Mouse (Mus musculus) MEL (cell line): ENCODE measurements at regions not wholly inside any gene's neighbourhood (a gene's known extent, or its start where the extent isn't known, plus 50 kb on each side); places are given as distances from the start of the nearest gene placed in this dataset.

Experiments
- DNase-seq: peaks from one replicate; pipeline ENCODE4 v3.0.0; 2011; ENCODE audit warnings: low read depth, low spot score
- H3K27ac ChIP-seq: 2 replicates; pipeline ENCODE4 v1.5.1; 2012; ENCODE audit warnings: low read depth, mild to moderate bottlenecking, control low read depth, low read length, moderate library complexity; ENCODE audit not compliant: control insufficient read depth
- H3K27me3 ChIP-seq, 2 experiments: fragments of 150-350 bp in 1 of 2; sonication (generic) in 1 of 2; 2 replicates each; pipeline ENCODE4 v1.6.1; 2012; ENCODE audit warnings: low read length in 2 of 2, mild to moderate bottlenecking in 2 of 2, improper control_type of control experiment in 1 of 2, moderate library complexity in 1 of 2; ENCODE audit not compliant: insufficient read depth in 2 of 2, control insufficient read depth in 1 of 2
- H3K36me3 ChIP-seq, 2 experiments: 2 replicates each; pipeline ENCODE4 v1.6.1; 2012 to 2014; ENCODE audit warnings: low read length in 2 of 2, improper control_type of control experiment in 1 of 2, inconsistent platforms in 1 of 2, mild to moderate bottlenecking in 1 of 2; ENCODE audit not compliant: insufficient read depth in 2 of 2, control insufficient read depth in 1 of 2
- H3K4me1 ChIP-seq, 2 experiments: fragments of 150-350 bp in 1 of 2; sonication (generic) in 1 of 2; 2 replicates each; pipeline ENCODE4 v1.6.1; 2012; ENCODE audit warnings: low read length in 2 of 2, improper control_type of control experiment in 1 of 2, mild to moderate bottlenecking in 1 of 2; ENCODE audit not compliant: insufficient read depth in 2 of 2, control insufficient read depth in 1 of 2
- H3K4me3 ChIP-seq, 2 experiments: fragments of 150-350 bp in 1 of 2; sonication (generic) in 1 of 2; 2 replicates each; pipeline ENCODE4 v1.5.1; 2012; ENCODE audit warnings: low read depth in 2 of 2, low read length in 2 of 2, mild to moderate bottlenecking in 2 of 2, moderate library complexity in 2 of 2, control low read depth in 1 of 2, improper control_type of control experiment in 1 of 2; ENCODE audit not compliant: control insufficient read depth in 1 of 2, insufficient read depth in 1 of 2
- H3K79me2 ChIP-seq: 2 replicates; pipeline ENCODE4 v1.6.1; 2012; ENCODE audit warnings: mild to moderate bottlenecking, low read length, moderate library complexity; ENCODE audit not compliant: control insufficient read depth, poor library complexity, insufficient read depth
- H3K9ac ChIP-seq: 2 replicates; pipeline ENCODE4 v1.6.1; 2012; ENCODE audit warnings: low read depth, mild to moderate bottlenecking, control low read depth, low read length, moderate library complexity; ENCODE audit not compliant: control insufficient read depth, poor library complexity, severe bottlenecking
- H3K9me3 ChIP-seq: fragments of 150-350 bp; sonication (generic); replicated peaks from 2 replicates; pipeline ENCODE4 v1.6.1; 2012; ENCODE audit warnings: mild to moderate bottlenecking, low read length, improper control_type of control experiment, moderate library complexity; ENCODE audit not compliant: insufficient read depth
- BHLHE40 ChIP-seq: IDR thresholded peaks from 2 replicates; pipeline ENCODE4 v1.6.1; 2012; ENCODE audit warnings: low read depth, mild to moderate bottlenecking, inconsistent platforms, low read length, improper control_type of control experiment, borderline replicate concordance
- CTCF ChIP-seq, 3 experiments: IDR thresholded peaks in 2 of 3; conservative IDR thresholded peaks in 1 of 3; 2 replicates each; pipeline ENCODE4 v1.5.1; 2011 to 2012; ENCODE audit warnings: low read length in 3 of 3, low read depth in 2 of 3, mild to moderate bottlenecking in 2 of 3, improper control_type of control experiment in 1 of 3, inconsistent platforms in 1 of 3, mixed read lengths in 1 of 3, moderate library complexity in 1 of 3; ENCODE audit not compliant: control insufficient read depth in 1 of 3, insufficient read depth in 1 of 3, poor library complexity in 1 of 3, severe bottlenecking in 1 of 3
- ETS1 ChIP-seq: IDR thresholded peaks from 2 replicates; pipeline ENCODE4 v1.6.1; 2012; ENCODE audit warnings: low read depth, mild to moderate bottlenecking, inconsistent platforms, low read length, improper control_type of control experiment, moderate library complexity
- GABPA ChIP-seq: IDR thresholded peaks from 2 replicates; pipeline ENCODE4 v1.6.1; 2012; ENCODE audit warnings: low read depth, mild to moderate bottlenecking, inconsistent platforms, low read length, improper control_type of control experiment, moderate library complexity
- GATA1 ChIP-seq: IDR thresholded peaks from 2 replicates; pipeline ENCODE4 v1.6.1; 2011; ENCODE audit warnings: low read depth, low read length, improper control_type of control experiment
- KAT2A ChIP-seq: conservative IDR thresholded peaks from 2 replicates; pipeline ENCODE4 v1.6.1; 2012; ENCODE audit warnings: low read depth, low read length, improper control_type of control experiment, inconsistent platforms
- MAX ChIP-seq: IDR thresholded peaks from 2 replicates; pipeline ENCODE4 v1.6.1; 2011; ENCODE audit warnings: low read length, improper control_type of control experiment
- MAZ ChIP-seq: IDR thresholded peaks from 2 replicates; pipeline ENCODE4 v1.6.1; 2012; ENCODE audit warnings: low read depth, mild to moderate bottlenecking, inconsistent platforms, low read length, improper control_type of control experiment
- MEF2A ChIP-seq: IDR thresholded peaks from 2 replicates; pipeline ENCODE4 v1.6.1; 2014; ENCODE audit warnings: low read depth, mild to moderate bottlenecking, inconsistent platforms, low read length, improper control_type of control experiment; ENCODE audit not compliant: poor library complexity, insufficient replicate concordance, severe bottlenecking; ENCODE audit errors: extremely low read depth
- MXI1 ChIP-seq: IDR thresholded peaks from 2 replicates; pipeline ENCODE4 v1.6.1; 2011; ENCODE audit warnings: mild to moderate bottlenecking, low read depth, low read length, improper control_type of control experiment
- MYC ChIP-seq: IDR thresholded peaks from 2 replicates; pipeline ENCODE4 v1.6.1; 2011; ENCODE audit warnings: low read depth, mild to moderate bottlenecking, low read length, improper control_type of control experiment, moderate library complexity
- NRF1 ChIP-seq: IDR thresholded peaks from 2 replicates; pipeline ENCODE4 v1.6.1; 2014; ENCODE audit warnings: low read depth, mild to moderate bottlenecking, inconsistent platforms, low read length, improper control_type of control experiment, moderate library complexity; ENCODE audit not compliant: poor library complexity, insufficient read depth, severe bottlenecking
- POLR2AphosphoS5 ChIP-seq: IDR thresholded peaks from 2 replicates; pipeline ENCODE4 v1.6.1; 2012; ENCODE audit warnings: low read depth, borderline replicate concordance, mild to moderate bottlenecking, inconsistent platforms, low read length, moderate library complexity, mixed read lengths
- RCOR1 ChIP-seq: IDR thresholded peaks from 2 replicates; pipeline ENCODE4 v1.6.1; 2012; ENCODE audit warnings: low read depth, mild to moderate bottlenecking, inconsistent platforms, low read length, improper control_type of control experiment
- TCF12 ChIP-seq: IDR thresholded peaks from 2 replicates; pipeline ENCODE4 v1.6.1; 2014; ENCODE audit warnings: low read depth, mild to moderate bottlenecking, inconsistent platforms, low read length, improper control_type of control experiment, moderate library complexity
- UBTF ChIP-seq: IDR thresholded peaks from 2 replicates; pipeline ENCODE4 v1.6.1; 2012; ENCODE audit warnings: low read depth, mild to moderate bottlenecking, inconsistent platforms, low read length, improper control_type of control experiment, moderate library complexity, borderline replicate concordance; ENCODE audit not compliant: insufficient read depth
- ZC3H11A ChIP-seq: IDR thresholded peaks from 2 replicates; pipeline ENCODE4 v1.6.1; 2012; ENCODE audit warnings: low read depth, mild to moderate bottlenecking, inconsistent platforms, low read length, improper control_type of control experiment
- ZKSCAN1 ChIP-seq: IDR thresholded peaks from 2 replicates; pipeline ENCODE4 v1.6.1; 2012; ENCODE audit warnings: low read depth, mild to moderate bottlenecking, inconsistent platforms, low read length, improper control_type of control experiment, moderate library complexity
- ZNF384 ChIP-seq: IDR thresholded peaks from 2 replicates; pipeline ENCODE4 v1.6.1; 2012; ENCODE audit warnings: low read depth, mild to moderate bottlenecking, inconsistent platforms, low read length, improper control_type of control experiment

- no peak for TF ChIP-seq GABPA
- no peak for TF ChIP-seq MXI1
- TF ChIP-seq UBTF = no peak
- no peak for TF ChIP-seq TCF12
- TF ChIP-seq NRF1 = no peak
- no peak for TF ChIP-seq RCOR1
- TF ChIP-seq BHLHE40 = no peak
- no peak for TF ChIP-seq ETS1
- TF ChIP-seq ZNF384 = no peak
- no peak for TF ChIP-seq GATA1
- TF ChIP-seq ZKSCAN1 = no peak
- no peak for TF ChIP-seq ZC3H11A
- TF ChIP-seq MEF2A = no peak
- no peak for TF ChIP-seq MAX
- TF ChIP-seq POLR2AphosphoS5 = no peak
- no peak for TF ChIP-seq MYC
- no peak for TF ChIP-seq CTCF (IDR thresholded peaks at IDR 0.05 in 2 of 3, conservative IDR thresholded peaks at IDR 0.05 in 1 of 3; ENCODE audit: control insufficient read depth in 1 of 3, insufficient read depth in 1 of 3, low read depth in 2 of 3, low read length in 3 of 3, poor library complexity in 1 of 3, severe bottlenecking in 1 of 3)
- TF ChIP-seq KAT2A = no peak
- no peak for TF ChIP-seq MAZ
- TF ChIP-seq, all 39 proteins: peak for 0
- H3K27me3 ChIP-seq = no peaks in the 10 kb centered on the region
- H3K9ac ChIP-seq = no peak overlapping the region
- H3K4me3 ChIP-seq = no peak overlapping the region
- H3K36me3 ChIP-seq = no peaks in the 10 kb centered on the region
- no peaks in the 10 kb centered on the region for H3K79me2 ChIP-seq
- H3K27ac ChIP-seq = no peak overlapping the region
- no peak for DNase-seq
- no peaks in the 10 kb centered on the region for H3K4me1 ChIP-seq
- H3K9me3 ChIP-seq = no peaks in the 10 kb centered on the region
Measured at GRCm38 (mm10) chr9:32940919-32941767, 305.1 kb downstream of the Ets1 start.

GRCm38 (mm10) chr9:32941768-32942030 lies 305.7 kb downstream of the Ets1 start:
- no peak for TF ChIP-seq MYC
- no peak for DNase-seq
- no peak overlapping the region for H3K4me3 ChIP-seq
- no peak overlapping the region for H3K27ac ChIP-seq
- no peaks in the 10 kb centered on the region for H3K36me3 ChIP-seq
- no peaks in the 10 kb centered on the region for H3K9me3 ChIP-seq
- H3K79me2 ChIP-seq = no peaks in the 10 kb centered on the region
- H3K4me1 ChIP-seq = no peaks in the 10 kb centered on the region
- no peaks in the 10 kb centered on the region for H3K27me3 ChIP-seq
- H3K9ac ChIP-seq = no peak overlapping the region
